Mouse (Mus musculus) spleen, adult 18-20 months (tissue): Measurements from ENCODE around the gene Gm12184.
"Not testable (repeated sequence)": the region's sequence is repeated elsewhere in the genome, so short reads cannot be mapped to it uniquely, and the experiment has no call there.

ENCODE experiments used
- DNase-seq, 2 experiments: peaks; one replicate each; pipeline ENCODE4 v3.0.0; 2022; ENCODE audit warnings: mixed read lengths in 2 of 2

The Gm12184 gene

DNA sequence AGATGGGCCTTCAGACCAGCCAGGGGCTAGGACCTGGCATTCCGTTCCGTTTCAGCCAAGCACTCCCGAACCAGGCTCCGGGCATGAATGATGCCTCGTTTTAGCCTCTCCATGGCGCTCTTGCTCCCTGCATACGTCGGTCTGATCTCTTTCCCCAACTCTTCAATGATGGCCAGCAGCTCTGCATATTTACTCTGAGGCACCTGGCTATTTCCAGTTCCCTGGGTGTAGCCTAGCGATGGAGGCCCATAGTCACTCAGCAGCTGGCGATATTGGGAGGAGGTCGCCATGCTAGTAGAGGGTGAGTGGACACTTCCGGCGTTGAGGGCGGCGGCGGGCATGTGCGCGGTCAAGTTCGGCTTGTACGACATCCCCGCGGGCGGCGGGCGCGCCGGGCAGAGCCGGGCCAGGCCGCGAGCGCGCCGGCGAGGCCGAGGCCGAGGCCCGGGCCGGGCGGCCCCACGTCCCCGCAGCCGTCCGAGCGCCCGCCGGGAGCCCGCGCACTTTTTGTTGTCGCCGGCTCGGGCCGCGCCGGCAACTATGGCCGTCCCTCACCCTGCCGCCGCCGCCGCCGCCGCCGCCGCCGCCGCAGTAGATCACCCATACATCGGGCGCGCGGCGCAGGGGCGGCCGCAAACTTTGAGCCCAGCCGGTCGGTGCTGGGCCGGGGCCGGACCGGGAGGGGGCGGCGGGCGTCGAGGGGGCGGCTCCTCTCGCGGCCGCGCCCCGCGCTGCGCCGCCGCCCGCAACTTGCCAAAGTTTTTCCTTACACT lies at the start of gene Gm12184, which contains the start of gene Trim7:
TSS of gene Gm12184 (minus strand) at position 677 of the 773 bp plus-strand sequence.
TSS of gene Trim7 (plus strand) at position 162 of the 773 bp plus-strand sequence.
- DNase-seq = not testable (repeated sequence)

DNA sequence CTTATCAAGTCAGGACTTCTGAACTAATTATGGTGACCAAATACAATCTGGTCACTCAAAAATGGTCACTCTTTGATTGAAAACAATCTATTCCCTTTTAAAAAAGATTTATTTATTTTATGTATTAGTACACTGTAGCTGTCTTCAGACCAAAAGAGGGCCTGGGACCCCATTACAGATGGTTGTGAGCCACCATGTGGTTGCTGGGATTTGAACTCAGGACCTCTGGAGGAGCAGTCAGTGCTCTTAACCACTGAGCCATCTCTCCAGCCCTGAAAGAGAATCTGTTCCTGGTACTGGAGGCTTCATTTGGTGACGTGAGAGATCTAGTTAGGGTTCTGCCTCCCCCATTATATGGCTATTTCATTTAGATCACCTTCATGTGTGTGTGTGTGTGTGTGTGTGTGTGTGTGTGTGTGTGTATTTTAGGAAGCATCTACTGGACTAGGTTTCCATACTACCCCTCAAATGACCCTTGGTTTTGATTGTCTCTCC lies 48.9 kb upstream of the Gm12184 start:
- DNase-seq = not testable (repeated sequence)

DNA sequence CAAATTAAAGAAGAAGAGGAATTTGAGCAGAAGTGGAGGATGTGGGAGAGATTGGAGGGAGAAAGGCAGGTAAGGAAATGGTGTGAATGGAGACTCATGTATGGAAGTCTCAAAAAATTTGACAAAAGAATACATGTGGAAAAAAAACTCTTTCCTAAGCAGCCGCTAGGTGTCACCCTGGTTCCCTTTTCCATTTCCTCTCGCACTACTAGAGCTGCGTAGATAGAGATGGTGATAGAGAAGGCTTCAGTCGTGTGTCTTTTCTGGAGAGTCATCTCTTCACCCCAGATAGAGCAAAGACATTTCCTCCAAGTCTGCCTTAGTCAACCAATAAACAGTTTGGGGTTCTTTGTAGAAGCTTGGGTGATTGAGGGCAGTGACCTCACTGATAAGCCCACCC lies 48.0 kb upstream of the Gm12184 start:
- DNase-seq = peak in 1 of 2 experiments; percentile 52

DNA sequence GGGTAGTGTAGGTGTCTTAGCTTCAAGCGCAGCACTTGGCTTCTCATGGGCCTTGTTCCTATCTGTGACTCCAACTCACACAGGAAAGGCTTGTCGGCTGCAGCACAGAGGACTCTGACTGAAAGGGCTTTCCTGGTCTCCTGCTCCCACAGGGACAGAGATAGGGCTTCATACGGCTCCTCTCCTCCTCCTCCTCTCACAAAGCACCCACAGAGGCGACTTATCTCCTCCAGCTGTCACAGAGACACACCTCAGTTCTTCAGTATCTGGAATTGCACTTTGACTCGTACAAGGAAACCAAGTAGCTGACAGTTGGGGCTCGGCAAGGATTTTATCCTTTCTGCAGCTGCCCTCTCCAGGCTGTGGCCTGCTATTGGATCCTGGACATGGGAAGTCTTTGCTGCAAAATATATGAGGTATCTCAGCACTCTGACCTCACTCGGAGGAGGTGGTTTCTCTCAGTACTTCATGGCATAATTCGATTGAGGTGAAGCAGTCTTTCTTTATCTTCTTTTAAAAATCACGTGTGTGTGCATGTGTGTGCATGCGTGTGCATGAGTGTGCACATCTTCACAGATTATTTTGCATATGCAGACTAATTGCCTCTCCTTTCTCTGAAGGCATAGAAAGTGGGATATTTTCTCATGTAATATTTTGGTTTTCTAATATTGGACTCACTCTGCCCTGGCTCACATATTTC lies 47.3 kb upstream of the Gm12184 start:
- DNase-seq = no peak

DNA sequence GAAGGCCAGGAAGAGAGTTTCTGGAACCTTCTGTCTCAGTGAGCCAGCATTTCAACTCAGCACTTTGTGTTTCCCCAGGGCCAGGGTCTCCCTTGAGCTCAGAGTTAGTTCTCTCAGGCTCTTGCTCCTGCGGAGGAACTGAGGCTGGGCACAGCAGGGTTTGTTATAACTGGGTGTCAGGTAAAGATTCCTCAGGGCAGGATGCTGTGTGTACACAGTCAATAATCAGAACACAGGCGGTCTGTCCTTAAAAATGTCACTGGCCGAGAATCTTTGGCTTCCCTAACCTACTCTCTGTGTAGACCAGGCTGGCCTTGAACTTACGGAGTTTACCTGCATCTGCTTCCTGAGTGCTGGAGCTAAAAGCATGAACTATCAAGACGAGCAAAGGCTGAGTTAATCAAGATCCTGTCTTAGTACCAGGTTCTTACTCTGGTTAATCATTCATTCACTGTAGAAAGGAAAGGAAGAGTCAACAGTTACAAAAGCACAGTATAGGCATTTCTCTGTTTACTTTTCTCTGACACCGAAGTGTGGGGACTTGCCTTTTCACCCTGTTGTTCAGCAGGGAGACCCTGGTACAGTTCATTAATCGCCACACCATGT lies 46.3 kb upstream of the Gm12184 start:
- DNase-seq = peak in 1 of 2 experiments; percentile 25

DNA sequence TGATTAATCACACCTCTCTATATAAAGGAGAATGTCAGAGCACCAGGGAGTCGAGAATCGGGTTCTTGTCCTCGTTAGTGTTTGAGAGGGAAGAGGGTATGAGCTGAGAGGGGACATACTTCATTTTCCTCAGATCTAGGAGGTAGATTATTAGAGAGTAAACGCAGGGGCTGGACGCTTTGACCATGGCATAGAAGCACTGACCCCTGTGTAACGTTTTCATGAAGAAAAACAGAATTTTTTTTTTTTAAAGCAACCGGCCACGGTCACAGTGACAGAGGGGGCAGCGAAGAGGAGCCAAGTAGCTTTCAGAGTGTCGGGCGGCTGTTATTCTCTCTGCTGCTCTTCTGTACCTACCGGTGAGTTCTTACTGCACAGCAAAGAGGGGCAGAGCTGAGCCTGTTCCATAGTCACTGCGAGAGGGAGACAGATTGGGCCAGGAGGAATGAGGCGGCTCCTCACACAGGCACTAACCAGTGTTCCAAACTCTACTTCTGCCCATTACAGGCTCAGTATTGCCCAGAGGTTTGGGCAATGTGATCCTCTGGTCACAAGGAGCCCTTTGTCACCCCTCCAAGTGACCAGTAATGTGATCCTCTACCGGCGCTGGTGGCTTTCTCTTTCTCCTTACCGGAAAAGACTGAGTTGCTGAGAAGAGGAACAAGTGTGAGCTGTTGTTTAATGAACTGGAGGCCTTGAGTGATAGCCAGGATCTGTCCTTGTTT lies 45.5 kb upstream of the Gm12184 start:
- peak in 1 of 2 experiments; percentile 45 for DNase-seq

DNA sequence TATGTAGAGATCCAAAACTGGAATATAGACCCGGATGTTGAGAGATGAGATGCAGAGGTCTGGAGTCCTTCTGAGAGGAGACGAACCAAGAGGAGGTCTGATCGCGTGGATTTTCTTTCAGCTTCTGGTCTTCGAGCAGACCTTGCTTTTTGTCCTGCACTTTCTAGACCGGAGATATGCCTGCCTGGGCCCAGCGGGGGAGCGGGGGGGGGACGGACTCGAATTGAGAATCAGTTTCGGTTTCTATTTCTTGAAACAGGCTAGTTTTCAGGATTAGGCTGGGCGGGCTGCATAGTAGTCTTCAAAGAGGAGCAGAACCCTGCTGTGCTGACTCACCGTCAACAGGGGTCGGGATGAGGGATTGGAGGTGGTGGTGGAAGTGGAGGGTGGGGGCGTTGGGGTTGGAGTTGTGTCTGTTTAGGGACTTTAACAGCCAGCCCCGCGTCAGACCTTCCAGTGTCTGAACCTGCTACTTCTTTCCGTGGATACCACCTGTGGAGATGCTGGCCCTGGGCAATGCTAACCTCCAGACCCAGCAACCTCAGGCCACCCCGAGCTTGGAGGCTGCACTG lies 44.8 kb upstream of the Gm12184 start, which contains the start of gene Irgm1:
TSS of gene Irgm1 (minus strand) at position 483 of the 572 bp plus-strand sequence.
- peak; percentile 66 to 76 for DNase-seq

DNA sequence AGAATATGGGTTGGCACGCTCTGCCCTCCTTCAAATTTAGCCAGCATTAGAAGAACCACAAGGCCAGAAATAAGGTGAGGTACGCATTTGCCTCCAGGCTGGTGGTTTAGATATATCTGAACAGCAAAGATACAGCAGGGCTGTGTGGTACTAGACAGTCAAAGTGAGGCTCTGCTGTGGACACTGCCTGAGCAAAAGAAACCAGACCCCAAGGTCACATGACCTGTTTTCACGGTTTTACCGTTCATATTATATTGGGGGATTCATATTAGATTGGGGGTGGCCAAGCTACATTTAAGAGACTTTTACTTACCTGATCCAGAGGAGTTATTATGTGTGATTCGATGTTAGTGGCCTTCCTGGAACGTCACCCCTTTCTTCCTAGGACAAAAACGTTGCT lies 44.3 kb upstream of the Gm12184 start:
- DNase-seq = no peak

DNA sequence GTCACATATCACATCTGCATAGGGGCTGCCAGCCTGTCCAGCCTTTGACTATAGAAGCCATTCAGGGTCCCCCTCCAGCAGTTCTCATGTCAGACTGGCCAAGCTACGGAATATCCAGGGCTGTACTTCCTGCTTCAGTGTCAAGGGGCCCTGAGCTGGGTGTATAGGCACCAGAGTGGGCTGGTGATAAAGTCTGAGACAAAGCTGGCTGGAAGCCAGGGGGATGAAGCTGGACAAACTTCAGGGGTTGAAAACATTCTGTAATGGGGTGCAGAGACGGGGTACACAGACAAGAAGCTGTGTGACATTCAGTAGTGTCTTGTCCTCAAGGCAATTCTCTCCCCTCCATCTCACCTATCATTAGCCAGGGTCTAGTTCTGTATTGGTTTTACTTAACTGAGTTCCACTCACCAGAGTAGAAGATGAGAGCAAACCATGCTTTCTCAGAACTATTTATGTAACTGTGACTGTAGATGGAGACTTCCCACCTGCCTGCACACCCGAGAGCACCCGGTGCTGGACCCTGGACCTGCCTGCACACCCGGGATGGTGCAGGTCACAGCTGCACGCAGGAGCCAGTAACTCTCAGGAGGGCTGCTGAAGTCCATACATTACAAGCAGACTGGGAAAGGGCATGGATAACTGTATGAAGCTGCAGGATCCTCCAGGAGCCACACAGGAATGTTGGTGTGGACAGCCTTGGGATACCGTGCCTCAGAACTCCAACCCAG lies 43.1 kb upstream of the Gm12184 start:
- DNase-seq = no peak

DNA sequence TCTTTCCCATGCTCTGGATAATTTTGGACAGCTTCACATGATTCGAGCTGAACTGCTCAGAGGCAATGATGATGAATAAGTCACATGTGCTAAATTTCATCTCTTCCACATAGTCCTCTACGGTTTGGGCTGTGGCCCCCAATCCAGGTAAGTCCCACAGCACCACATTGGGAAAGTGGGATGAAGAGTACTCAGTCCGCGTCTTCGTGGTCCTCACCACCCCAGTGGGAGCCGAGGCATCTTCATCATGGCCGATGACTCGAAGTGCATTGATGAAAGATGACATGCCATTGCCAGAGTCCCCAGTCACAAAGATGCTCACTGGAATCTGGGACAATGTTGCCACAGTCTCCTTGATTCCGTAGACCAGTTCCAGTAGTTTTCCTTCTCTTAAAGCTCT lies 40.0 kb upstream of the Gm12184 start:
- DNase-seq = no peak

DNA sequence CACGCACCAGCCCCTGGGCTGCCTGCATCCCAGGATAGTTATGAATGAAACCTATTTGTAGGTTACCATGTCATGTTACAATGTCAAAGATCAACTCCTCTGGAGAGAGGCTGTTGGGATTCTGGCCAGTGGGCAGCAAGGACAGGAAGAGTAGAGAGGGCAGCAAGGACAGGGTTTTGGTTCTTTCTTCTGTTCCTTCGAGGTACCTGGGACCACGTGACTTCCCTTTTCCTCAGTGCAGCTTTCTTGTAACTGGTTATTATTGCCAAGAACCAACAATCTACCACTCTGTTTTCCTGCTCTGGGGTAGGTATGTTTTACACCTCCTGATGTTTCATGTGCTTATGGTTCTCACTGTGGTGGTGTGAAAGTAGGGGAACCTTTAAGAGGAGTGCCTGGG lies 37.4 kb upstream of the Gm12184 start:
- no peak for DNase-seq

DNA sequence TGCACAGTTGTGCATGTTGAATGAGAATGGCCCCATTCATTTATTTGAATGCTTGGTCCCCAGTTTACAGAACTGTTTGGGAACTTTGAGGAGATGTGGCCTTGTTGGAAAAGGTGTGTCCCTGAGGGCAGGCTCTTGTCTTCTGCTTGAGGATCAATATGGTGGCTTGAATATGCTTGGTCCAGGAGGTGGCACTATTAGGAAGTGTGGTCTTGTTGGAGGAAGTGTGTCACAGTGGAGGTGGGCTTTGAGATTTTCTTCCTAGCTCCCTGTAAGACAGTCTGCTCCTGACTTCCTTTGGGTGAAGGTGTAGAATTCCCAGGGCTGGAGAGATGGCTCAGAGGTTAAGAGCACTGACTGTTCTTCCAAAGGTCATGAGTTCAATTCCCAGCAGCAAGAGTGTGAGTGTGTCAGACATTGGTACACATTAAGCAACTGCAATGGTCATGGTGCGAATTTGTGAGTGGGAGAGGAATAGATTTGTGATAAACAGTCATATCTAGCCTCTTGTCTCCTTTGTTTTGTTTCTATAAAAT lies 36.4 kb upstream of the Gm12184 start:
- DNase-seq = no peak

DNA sequence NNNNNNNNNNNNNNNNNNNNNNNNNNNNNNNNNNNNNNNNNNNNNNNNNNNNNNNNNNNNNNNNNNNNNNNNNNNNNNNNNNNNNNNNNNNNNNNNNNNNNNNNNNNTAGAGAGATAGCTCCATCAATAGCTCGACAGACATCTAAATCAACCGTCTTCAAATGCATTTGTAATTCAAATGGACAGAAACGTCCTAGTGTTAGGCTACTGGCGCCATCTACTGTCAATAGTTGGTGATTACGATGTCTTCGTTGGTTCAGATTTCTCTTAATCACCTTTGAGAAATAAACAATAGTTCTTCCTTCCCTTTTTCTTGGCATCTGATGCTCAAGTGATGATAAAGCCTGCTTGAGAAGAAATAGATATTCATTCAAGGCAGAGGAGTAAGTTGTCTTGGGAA lies 32.6 kb upstream of the Gm12184 start:
- no peak for DNase-seq

DNA sequence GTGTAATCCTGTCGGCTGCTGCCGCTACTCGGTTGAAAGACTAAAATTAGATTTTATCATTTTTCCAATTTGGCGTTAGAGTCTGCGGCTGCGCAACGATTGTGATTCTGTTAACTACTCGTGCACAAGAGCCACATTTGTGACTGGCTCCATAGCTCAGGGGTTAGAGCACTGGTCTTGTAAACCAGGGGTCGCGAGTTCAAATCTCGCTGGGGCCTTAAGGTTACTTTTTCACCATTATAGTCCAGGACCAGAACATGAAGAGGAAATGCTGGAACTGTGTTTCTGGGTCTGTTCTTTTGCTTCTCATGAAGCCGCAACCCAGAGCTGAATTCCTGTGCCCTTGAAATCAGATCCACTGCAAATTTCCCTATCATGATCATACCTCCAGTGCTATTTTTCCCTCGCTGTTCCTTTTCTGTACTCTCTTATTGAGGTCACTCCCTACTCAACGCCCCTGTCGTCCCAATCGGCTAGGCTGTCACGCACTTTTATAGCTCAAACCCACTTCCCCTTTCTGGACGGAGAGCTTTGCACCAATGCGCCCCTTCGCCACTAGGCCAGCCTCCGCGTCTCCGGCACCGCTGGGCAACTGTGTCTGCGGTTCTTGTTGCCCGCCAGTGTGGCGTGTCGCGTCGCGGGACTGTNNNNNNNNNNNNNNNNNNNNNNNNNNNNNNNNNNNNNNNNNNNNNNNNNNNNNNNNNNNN lies 27.2 kb upstream of the Gm12184 start:
- peak; percentile 75 to 89 for DNase-seq

DNA sequence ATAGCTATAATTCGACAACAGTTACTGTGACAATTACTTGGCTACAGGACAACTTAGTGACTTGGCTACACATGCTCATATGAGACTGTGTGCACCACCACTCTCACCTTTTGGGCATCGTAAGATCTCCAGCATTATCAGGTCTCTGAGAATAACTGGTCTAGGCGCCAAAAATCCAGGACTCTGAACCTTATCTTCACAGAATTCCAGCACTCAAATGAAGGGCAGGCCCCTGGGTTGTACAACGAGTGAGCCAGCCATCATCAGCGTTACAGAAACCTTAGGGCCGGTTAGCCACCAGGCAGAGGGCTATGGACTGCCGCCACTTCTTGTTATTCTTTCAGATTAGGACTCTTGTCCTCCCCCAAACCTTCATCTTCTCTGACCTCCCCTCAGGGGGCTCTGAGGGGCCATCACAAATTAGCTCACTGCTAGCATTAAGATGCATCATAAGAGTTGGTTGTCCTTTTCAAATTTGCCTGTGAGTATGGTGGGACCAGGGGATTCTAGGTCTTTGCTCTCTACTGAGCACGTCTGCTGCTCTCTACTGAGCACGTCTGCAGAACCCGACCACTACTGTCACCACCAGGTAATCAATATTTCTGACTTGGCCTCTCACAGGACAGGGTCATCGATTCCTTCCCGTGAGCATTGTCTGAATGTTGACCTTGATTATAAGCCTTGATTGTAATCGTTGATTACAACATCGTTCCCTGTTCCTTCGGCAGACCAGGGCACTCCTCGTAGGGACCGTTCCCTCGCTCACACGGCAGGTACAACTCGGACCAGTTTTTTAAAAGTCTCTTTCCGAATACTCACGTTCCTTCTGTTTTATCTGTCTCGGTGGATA lies 26.4 kb upstream of the Gm12184 start:
- DNase-seq = no peak

DNA sequence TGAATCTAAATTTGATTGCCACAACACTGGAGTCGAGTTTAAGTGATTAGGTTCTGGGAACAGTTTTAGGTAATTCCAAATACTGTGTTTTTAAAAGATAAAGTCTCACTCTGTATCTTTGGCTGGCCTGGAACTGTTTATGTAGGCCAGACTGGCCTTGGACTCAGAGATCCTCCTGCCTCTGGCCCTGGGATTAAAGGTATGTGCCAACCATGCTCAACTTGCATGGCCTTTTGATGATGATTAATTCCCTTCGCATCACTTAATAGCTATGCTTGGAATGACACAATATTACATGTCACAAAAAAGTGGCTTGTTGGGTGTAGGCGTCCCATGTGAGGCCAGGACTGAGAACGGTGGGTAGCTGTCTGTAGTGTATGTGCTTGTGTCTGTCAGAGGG lies 25.7 kb upstream of the Gm12184 start:
- DNase-seq = no peak

DNA sequence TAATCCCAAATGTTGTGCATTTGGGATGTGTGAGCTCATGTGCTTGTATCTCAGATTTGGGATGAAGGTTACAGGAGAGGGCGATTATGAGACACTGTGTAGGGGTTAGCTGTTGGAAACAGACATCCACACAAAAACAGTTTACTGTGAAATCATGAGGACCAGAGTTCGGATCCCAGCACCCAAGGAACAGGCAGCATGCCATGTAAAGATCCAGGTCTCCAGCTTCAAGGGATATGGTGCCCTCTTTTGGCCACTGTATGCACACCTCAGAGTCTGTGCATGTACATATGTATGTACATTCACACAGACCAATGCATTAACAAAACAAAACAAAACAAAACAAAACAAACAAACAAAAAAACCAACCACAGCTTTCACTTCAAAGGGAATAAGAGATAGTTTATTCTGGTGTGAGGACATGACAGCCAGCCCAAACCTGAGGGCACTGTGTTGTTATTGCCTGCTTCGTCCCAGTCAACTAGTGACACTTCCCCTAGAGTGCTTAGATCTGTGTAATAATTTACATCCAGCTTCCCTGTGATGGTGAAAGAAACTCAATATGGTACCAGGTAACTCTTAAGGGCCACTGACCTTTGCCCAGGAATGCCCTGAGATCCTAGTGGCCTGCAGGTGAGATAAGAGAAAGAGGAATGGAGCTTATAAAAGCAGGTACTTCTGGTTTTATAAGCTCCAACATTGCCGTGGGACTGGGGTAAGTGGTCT lies 25.0 kb upstream of the Gm12184 start:
- DNase-seq = no peak

DNA sequence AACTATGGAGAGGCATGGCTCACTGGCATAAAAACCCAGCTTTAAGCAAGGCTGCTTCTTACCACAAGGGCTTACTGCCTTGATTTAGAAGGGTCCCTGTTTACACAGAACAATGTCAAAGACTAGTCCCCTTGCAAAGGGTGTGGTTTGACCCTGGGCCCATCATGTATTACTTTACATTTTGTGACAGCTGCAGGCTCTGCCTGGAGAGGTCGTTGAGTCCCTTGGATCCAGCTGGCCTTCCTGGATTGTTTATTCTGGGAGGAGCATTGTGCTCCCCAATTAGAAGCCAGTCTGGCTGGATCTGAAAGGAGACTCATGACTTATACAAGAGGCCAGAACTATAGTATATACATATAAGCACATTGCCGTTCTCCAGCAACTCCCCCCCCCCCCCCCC lies 23.8 kb upstream of the Gm12184 start:
- DNase-seq = no peak

DNA sequence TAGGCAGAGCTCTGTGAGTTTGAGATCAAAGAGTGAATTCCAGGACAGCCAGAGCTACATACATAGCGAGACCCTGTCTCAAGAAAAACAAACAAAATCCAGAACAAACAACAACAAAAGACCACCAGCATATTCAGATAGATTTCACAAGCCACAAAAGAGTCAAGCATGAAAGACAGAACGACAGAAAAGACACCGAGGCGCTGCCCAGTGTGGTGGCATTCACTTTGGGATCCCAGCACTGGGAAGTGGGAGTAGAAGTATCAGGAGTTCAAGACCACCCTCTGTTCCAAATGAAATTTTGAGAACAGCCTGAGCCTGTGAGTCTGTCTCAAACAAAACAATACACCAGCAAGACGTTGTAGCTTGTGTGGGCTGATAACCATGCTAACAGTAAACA lies 20.4 kb upstream of the Gm12184 start:
- DNase-seq = no peak
